Mouse (Mus musculus) thymus, adult 2 months (tissue): ENCODE measurements around the gene Ugt8a.

Source experiments
- CTCF ChIP-seq: fragments of 200-500 bp; IDR thresholded peaks from 2 replicates; pipeline ENCODE4 v1.5.1; 2012; ENCODE audit warnings: mild to moderate bottlenecking, control low read depth, low read length, moderate library complexity, borderline replicate concordance; ENCODE audit not compliant: control insufficient read depth, poor library complexity, insufficient read depth; ENCODE audit errors: extremely low read depth
- POLR2A ChIP-seq: fragments of 200-500 bp; IDR thresholded peaks from 2 replicates; pipeline ENCODE4 v1.6.1; 2012; ENCODE audit warnings: mild to moderate bottlenecking, low read length, control low read depth, moderate library complexity; ENCODE audit not compliant: control insufficient read depth, poor library complexity, insufficient read depth; ENCODE audit errors: extremely low read depth

DNA sequence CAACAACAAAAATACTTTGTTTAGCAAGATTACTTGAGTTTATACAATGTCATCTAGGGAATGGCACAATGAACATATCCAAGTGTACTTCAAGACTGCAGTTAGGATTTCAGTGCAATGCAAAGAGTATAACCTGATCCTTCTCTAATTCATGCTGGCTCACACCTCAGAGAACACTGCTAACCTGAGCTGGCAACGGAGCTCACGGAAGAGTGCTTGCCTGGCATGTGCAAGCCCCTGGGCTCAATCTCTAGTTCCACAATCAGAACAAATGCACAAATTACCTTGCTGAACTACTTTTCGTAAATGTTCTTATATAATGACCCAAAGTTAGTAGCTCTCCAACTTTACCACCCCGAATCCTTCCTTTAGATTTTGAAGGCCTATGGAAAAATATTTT, 68.5 kb downstream of the Ugt8a start:
- TF ChIP-seq CTCF (no peak), POLR2A (no peak)
